Mouse (Mus musculus) c-Kit-positive CD71-positive TER-119-negative erythroid progenitor cells, embryonic 14.5 days (primary cell): Measurements from ENCODE around the gene Ykt6.
"Not testable (repeated sequence)": the region's sequence is repeated elsewhere in the genome, so short reads cannot be mapped to it uniquely, and the experiment has no call there.

Experiments
- DNase-seq: peaks from one replicate; pipeline ENCODE4 v3.0.0-alpha.2; 2013; ENCODE audit warnings: low read depth

The Ykt6 gene

DNA sequence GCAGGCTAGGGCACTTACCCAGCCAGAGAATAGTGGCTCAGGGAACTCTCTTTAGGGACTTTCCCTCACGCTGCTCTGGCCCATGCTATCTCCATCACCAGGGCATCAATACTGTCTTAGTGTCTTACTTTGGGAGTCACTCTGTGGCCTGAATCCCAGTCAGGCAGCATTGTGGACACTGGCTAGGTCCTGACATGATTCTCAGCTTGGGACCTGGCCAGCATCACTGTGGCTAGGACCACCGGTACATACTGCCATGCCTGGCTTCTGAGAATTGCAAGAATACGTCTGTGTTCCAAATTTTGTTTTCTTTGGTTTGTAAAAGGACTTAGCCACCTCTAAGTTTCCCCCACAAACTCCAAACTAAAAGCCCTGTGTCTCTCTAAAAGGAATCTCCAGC, 39.4 kb downstream of the Ykt6 start:
- DNase-seq = no peak

DNA sequence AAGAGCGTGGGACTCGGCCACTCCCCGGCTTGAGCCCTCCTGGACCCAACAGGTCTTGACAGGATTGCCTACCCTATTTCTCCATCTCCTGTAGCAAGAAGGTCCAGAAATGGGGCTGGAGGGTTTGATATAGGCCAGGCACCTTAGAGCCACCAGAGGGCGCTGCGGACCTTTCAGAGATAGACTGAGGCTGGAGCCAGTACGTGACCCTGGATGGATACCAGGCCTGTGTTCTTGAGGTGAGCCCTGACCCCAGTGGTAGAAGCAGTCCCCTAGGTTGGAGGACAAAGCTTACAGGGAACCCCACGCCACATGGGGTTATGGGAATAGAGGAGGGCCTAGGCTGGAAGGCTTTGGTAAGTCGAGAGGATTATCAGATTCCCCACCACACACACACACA, 40.5 kb downstream of the Ykt6 start:
- DNase-seq = peak; percentile 53

DNA sequence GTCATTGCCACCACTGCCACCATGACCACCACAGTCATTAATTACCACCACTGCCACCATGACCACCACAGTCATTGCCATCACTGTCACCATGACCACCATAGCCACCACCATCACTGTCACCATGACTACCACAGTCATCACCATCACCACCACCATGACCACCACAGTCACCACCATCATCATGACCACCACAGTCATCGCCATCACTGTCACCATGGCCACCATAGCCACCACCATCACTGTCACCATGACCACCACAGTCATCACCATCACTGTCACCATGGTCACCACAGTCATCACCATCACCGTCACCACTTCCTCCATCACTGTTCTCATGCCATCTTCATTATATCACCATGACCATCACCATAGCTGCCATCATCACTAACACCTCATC, 43.0 kb downstream of the Ykt6 start:
- DNase-seq = no peak

DNA sequence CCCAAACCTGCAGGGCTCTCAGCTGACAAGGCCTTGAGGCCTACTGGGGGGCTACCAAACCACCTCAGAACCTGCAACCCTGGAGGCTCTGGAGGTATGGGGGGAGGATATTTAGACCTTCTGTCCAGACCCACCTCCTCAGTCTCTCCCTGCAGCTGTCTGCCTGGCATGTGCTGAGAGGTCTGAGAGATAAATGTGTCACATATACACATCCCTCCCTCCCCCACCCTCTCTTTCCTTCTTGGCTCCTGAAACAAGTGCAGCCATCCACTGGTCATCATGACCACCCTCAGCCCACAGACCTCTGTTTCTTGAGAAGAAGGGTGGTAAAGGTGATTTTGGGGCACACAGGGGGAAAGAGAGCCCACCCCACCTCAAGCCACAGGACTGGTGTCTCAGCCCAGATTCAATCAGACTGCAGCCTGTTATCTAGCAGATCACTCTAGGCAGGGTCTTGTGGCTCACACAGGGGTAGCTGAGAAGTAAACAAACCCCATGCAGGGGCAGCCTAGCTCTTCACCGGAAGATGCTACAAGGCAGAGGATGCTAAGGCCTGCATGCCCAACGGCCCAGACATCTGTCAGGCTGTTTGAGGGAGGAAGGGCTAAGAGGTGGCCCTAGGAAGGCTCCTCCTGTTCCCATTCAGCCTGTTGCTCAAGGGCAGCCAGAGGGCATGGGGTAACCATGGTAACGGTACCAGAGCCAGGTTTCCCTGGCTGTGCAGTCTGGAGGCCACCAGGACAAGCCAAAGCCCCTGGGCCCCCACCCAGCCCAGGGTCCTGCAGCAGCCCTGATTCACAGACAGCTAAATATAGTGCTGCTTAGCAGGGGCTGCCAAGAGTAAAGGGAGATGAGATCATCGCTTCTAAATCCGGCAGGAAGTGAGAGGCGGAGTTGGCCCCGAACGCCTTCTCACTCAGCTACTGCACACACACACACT, 44.6 kb downstream of the Ykt6 start:
- DNase-seq = no peak

DNA sequence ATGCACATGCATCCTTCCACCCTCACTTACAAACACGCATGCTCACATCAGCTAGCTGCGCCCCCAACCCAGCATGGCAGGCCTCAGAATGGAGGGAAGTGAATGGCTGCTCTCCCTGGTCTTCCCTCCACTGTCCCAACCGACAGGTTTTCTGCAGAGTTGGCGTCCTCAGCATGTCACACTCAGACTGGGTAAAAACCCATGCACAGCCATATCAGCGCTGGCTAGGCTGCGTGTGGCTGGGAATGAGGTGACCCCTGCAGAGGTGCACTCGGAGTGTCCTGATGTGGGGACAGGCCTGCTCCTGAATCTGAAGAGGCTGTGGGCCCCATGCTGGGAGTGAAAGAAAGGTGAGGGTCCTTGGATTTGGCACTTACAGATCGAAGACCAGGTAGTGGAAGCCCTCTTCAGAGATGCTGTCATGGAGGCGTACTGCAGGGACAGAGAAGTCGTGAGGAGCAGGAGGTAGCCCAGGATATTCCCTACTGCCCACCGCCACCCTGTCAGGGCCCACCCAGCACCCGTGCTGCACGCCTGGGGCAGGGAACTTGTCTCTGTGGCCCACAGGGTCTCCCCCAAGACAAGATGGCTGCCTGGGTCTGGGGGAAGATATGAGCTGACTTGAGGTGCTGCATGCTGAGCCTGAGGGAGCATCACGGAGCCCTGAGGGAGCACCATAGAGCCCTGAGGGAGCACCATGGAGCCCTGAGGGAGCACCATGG, 45.6 kb downstream of the Ykt6 start:
- no peak for DNase-seq

DNA sequence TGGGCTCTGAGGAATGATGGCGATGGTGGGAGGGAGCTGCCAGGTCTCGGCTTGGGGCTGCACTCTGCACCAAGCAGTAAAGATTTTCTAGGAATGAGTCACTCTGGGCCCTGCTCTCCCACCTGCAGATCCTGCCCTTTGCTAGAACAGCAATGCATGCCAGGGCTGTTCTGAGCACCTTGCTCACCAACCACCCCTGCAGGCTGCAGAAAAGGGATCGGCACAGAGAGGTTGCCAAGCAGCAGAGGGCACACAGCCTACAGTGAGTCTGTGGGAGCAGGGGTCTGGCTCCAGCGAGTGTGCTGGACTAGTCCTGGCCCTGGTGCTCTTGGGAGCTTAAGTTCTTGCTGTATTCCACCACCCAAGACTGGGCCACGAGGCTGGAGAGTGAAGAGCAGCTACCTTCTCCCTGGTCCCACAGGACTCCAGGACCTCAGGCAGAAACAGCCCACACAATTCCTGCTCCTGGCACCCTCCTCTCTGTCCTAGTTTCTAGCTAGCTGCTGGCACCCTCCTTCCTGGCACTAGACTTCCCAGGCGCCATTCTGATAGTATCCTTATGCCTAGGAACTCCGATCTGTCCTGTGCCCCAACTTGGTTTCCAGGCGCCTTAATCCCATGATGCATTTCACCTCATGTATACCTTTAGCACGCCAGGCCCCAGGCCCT, 46.6 kb downstream of the Ykt6 start:
- no peak for DNase-seq

DNA sequence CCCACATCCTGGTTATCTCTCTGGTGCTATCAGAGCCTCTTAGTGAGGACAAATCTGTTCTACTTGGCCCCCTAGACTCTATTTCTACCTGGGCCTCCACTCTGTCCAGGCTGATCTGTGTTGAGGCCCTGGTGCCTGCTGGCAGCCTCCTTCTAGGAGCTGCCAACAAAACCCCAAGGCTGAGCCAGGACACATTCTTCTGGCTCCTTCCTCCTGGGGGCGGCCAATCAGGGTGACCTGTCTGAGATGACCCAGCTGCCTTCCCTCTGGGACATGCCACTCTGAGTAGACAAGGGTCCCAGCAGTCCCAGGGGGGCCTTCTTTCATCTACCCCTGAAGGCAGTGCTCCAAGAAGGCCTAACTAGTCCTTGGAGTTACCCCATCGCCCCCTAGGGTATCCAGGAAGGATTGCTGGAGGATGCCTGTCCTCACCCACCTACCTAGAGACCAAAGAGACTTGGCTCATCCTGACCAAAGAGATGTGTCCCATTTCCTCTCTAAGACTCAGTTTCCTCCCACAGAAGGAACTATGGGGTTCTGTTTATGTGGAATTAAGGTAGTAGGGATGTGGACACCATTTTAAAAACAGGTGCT, 47.6 kb downstream of the Ykt6 start:
- no peak for DNase-seq

DNA sequence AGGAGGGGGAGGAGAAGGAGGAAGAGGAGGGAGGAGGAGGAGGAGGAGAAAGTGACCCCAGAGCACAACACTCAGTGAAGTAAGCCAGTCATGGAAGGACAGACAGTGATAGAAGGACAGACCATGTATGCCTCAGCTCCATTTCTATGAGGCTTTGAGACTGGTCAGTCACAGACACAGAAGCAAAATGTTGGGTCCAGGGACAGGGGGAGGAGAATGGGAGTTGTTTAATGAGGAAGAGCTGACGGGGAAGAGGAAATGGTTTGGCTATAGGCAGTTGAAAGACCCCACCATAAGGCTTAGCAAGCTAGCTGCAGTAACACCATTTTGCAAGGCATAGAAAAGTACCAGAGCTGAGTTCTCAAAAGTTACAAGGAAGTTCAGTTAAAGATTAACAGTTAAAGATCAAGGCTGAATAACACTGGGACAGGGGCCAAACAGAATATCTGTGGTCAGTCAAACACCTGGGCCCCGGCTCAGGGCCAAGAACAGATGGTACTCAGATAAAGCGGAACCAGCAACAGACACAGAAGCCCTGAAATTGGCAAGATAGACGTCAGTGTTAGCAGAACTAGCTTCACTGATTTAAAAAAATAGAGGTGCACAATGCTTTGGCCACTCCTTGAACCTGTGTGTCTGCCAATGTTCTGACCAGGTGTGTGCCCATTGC, 50.0 kb downstream of the Ykt6 start:
- not testable (repeated sequence) for DNase-seq

DNA sequence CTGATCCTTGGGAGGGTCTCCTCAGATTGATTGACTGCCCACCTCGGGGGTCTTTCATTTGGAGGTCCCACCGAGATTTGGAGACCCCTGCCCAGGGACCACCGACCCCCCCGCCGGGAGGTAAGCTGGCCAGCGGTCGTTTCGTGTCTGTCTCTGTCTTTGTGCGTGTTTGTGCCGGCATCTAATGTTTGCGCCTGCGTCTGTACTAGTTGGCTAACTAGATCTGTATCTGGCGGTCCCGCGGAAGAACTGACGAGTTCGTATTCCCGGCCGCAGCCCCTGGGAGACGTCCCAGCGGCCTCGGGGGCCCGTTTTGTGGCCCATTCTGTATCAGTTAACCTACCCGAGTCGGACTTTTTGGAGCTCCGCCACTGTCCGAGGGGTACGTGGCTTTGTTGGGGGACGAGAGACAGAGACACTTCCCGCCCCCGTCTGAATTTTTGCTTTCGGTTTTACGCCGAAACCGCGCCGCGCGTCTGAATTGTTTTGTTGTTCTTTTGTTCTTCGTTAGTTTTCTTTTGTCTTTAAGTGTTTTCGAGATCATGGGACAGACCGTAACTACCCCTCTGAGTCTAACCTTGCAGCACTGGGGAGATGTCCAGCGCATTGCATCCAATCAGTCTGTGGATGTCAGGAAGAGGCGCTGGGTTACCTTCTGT, 51.0 kb downstream of the Ykt6 start:
- DNase-seq = not testable (repeated sequence)

DNA sequence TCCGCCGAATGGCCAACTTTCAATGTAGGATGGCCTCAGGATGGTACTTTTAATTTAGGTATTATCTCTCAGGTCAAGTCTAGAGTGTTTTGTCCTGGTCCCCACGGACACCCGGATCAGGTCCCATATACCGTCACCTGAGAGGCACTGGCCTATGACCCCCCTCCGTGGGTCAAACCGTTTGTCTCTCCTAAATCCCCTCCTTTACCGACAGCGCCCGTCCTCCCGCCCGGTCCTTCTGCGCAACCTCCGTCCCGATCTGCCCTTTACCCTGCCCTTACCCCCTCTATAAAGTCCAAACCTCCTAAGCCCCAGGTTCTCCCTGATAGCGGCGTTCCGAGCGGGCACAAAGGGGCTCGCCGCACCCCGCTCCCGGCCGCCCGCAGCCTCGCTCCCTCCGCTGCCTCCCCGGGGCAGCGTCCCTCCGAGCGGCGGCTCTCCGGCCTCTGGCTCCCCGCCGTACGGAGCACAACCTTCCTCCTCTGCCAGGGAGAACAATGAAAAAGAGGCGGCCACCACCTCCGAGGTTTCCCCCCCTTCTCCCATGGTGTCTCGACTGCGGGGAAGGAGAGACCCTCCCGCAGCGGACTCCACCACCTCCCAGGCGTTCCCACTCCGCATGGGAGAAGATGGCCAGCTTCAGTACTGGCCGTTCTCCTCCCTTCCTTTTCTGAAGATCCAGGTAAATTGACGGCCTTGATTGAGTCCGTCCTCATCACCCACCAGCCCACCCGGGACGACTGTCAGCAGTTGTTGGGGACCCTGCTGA, 51.7 kb downstream of the Ykt6 start:
- DNase-seq = not testable (repeated sequence)

DNA sequence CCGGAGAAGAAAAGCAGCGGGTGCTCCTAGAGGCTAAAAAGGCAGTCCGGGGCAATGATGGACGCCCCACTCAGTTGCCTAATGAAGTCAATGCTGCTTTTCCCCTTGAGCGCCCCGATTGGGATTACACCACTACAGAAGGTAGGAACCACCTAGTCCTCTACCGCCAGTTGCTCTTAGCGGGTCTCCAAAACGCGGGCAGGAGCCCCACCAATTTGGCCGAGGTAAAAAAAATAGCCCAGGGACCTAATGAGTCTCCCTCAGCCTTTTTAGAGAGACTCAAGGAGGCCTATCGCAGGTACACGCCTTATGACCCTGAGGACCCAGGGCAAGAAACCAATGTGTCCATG, 52.3 kb downstream of the Ykt6 start:
- not testable (repeated sequence) for DNase-seq

DNA sequence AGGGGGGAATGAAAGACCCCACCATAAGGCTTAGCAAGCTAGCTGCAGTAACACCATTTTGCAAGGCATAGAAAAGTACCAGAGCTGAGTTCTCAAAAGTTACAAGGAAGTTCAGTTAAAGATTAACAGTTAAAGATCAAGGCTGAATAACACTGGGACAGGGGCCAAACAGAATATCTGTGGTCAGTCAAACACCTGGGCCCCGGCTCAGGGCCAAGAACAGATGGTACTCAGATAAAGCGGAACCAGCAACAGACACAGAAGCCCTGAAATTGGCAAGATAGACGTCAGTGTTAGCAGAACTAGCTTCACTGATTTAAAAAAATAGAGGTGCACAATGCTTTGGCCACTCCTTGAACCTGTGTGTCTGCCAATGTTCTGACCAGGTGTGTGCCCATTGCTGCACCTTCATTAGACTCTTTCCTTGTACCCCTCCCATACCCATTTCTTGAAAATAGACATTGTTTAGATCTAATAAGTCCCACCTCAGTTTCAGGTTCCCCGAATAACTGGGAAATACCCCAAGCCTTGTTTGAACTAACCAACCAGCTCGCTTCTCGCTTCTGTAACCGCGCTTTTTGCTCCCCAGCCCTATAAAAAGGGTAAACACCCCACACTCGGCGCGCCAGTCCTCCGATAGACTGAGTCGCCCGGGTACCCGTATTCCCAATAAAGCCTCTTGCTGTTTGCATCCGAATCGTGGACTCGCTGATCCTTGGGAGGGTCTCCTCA, 55.4 kb downstream of the Ykt6 start:
- not testable (repeated sequence) for DNase-seq

DNA sequence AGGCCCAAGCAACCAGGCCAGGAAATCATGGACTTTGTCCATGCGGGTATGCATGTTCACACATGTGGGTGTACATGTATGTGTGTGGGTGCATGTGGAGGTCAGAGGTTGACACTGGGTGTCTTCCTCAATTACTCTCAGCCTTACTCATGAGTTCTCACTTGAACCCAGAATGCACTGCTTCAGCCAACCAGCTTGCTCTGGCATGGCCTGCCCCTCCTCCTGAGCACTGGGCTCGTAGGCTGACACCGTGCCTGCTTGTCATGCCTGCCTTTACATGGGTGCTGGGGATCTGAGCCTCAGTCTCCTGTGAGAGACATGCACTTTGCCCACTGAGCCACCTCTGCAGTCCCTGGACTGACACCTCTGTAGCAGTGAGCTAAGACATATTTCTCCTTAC, 56.4 kb downstream of the Ykt6 start:
- no peak for DNase-seq

DNA sequence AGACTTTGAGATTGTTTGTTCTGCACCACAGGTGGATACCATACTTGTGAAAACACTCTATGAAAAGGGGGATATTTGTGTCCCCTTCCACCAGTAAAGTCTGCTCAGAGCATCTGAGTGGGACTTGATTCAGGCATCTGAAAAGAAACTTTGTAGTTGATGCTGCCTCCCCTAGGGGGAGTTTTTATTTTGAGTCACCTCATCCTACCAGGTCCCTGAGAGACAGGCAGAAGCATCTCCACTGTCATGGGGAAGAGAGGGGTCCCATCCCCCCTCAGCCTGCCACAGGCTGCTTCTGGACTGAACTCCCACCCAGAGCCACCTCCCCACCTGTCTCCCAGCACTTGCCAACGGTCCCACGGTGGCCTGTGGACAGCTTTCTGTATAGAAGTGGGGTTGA, 57.9 kb downstream of the Ykt6 start:
- no peak for DNase-seq

DNA sequence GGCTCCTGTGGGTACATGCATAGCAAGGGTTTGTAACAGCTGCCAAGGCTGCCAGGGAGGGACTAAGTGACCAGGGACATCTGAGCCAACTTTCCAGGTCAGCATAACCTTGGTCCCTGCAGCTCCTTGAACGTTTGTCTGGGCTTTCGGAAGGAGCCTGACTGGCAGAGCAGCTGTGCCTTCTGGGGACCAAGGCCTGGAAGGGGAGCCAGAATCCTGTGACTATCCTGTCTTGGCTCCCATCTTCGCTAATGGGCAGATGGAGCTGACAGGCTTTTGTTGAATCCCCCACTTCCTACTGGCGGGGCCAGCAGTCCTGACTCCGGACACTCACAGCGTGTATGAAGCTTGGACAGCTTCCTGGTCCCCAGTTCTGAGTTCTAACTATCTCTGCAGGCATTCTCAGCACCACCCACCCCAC, 59.5 kb downstream of the Ykt6 start:
- no peak for DNase-seq

DNA sequence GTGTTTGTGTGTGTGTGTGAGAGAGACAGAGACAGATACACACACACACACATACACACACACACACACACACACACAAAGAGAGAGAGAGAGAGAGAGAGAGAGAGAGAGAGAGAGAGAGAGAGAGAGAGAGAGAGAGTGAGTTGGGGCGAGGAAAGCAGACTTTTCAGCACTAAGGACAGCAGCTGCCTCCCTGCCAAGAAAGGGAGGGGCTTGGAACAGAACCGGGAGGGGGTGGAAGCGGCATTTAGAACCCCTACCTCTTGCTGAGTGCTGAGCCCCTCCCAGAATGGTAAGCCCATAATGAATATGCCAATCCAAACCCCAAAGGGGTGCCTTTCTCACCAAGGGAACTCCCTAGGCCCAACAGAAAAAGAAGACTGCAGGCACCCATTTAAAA, 60.9 kb downstream of the Ykt6 start:
- DNase-seq = peak; percentile 6

DNA sequence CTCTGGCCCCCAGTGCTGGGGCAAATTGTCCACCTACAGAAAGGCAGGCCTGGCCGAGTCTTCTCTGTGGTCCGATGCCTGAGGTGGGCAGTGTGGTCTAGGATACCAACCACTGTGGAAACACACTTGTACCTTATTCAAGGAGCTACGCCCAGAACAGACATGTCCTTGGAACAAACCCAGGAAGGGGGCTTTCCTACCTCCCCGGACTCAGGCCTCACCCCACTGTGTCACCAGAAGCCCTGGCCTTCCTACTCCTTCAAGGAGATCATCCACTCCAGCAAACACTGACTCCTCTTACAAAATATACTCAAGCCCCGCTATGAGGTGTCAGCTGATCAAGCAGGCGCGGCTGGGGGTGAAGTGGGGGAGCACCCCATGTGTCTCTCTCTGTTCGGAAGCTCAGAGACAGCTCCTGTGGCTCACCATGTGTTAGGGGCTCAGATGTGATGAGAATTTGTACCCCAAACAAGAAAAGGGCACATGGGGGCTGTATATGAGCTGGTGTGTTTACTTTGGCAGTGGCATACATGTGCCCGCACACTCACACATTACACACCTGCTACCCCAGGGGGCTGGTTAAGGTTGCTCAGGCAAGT, 61.4 kb downstream of the Ykt6 start:
- DNase-seq = no peak
